Mouse (Mus musculus) T-helper 17 cell (primary cell): ENCODE measurements around the gene Pold3.

Source experiments
- in situ Hi-C, 2 experiments: fragments of 300-600 bp; cut with MboI, MseI; formaldehyde crosslinking; loops; 1 replicate in 1 of 2; 2 replicates in 1 of 2; pipeline ENCODE4 v1.15.1; 2025; ENCODE audit warnings: high pct_unique_total_duplicates in 2 of 2

Pold3 gene

GRCm38 (mm10) chr7:100033672-100034071, 87.7 kb downstream of the Pold3 start:
- in situ Hi-C loops, result loop anchor here in 1 of 2 experiments (10.0 kb wide), 1 partner anchor 1781 kb away; the partner anchor contains the start of gene Phox2a
